Mouse (Mus musculus): ENCODE data around the gene Htra1. TPM values are rescaled to one million over a fixed set of nuclear protein-coding genes. Genes with fewer than 3 reads are reported as not detected.
A peak's percentile ranks its signal among the peaks of the same experiment; 100 is the strongest.

Gene Htra1
- total RNA-seq, 2 experiments from 2014 or later: not detected

- no peak for ATAC-seq (ENCODE audit: poor library complexity, severe bottlenecking)
Observed at GRCm38 (mm10) chr7:130934654-130935053, 1.3 kb upstream of the Htra1 start.

- no peak for ATAC-seq (ENCODE audit: poor library complexity, severe bottlenecking)
Observed at GRCm38 (mm10) chr7:130935421-130935792, 504 bp upstream of the Htra1 start.

GRCm38 (mm10) chr7:130936472-130936951 is 601 bp downstream of the Htra1 start:
- ATAC-seq (ENCODE audit: poor library complexity, severe bottlenecking): no peak

DNA sequence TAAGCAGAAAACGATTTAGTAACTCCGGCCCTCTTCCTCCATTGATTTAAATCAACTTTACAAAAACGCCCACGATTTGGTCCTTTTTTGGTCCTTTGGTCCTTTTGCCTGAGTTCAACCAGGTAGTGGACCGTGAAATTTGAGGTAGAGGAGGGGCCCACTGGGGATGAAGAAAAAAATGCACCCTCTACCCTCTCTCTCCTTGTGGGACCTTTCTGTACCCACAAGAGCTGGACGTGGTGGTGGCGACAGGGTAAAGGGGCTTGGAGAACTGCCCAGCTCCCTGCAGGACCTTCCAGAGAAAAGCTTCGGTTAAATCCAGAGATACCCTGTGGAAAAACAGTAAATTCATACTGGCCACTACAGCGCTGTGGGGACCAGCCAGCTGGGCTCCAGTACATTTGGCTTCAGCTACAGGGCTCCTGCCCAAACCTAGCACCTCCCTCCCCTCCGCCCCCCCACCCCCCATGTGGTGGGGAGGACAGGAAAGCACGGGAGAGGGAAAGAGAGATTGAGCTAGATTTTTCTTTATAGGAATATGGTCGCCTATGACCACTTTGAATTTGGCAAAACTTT is 1.4 kb downstream of the Htra1 start:
- ATAC-seq (ENCODE audit: poor library complexity, severe bottlenecking): no peak

GRCm38 (mm10) chr7:130938005-130938404 is 2.1 kb downstream of the Htra1 start:
- no peak for ATAC-seq (ENCODE audit: poor library complexity, severe bottlenecking)

DNA sequence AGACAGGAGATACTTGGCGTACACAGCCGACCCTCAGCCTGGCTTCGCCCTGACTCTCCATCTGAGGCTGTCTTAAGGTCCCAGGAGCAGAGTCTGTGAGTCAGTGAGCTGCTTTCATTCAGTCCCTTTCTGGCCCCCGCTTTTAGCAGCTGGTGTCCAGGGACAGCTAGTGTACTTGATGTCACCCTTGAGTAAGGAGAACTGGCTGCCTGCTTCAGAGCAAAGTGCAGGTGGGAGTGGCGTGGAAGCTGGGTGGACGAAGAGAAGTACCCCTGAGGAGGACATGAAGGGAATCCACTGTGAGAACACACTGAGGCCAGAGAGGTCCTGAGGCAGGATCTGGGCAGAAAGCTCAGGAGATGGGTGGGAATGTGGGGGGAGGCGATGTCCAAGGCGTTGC is 3.0 kb downstream of the Htra1 start:
- no peak for ATAC-seq (ENCODE audit: poor library complexity, severe bottlenecking)

DNA sequence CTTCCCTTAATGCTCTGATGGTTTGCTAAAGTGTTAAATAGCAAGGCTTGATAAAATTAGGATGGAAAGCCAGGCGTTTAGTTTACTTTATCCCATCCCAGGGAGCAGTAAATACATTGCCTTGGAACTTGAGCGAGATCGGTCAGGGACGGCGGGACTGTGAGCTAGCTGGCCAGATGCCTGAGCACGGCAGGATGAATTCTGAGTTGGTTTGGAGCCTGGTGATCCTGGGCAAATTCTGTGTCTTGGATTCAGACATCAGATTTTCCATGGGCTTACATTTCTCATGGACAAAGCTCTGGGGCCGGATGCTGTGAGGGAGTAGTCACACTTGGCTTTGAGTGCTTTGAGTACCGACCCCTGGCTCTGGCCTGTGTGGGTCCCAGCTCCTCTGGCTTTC is 4.8 kb downstream of the Htra1 start:
- no peak for ATAC-seq (ENCODE audit: poor library complexity, severe bottlenecking)

DNA sequence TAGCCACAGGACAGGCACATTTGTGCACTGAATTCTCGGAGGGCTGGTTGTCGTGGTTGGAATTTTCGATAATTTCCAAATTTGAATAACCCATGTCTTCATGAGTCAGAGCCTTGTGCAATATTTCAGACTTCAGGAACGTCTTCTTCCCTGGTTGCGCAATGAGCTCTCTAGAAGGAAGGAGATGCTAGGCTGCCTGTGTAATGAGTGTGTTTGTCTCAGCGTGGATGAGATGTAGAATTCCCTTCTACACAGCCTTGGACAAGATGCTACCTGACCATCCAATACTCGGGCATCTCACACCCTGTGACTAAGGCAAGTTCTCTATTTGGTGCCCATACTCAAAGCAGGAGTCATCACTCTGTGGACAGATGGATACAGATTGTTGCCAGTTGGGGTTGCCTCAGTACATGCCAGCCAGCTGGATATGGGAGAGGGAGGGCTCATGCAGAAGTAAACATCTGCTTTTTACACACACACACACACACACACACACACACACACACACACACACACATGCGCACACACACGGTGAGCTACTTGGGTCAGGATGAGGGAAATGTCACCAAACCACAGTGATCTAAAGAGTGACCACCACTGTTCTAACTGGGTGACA is 7.5 kb downstream of the Htra1 start:
- peak; percentile 87 for ATAC-seq (ENCODE audit: poor library complexity, severe bottlenecking)

DNA sequence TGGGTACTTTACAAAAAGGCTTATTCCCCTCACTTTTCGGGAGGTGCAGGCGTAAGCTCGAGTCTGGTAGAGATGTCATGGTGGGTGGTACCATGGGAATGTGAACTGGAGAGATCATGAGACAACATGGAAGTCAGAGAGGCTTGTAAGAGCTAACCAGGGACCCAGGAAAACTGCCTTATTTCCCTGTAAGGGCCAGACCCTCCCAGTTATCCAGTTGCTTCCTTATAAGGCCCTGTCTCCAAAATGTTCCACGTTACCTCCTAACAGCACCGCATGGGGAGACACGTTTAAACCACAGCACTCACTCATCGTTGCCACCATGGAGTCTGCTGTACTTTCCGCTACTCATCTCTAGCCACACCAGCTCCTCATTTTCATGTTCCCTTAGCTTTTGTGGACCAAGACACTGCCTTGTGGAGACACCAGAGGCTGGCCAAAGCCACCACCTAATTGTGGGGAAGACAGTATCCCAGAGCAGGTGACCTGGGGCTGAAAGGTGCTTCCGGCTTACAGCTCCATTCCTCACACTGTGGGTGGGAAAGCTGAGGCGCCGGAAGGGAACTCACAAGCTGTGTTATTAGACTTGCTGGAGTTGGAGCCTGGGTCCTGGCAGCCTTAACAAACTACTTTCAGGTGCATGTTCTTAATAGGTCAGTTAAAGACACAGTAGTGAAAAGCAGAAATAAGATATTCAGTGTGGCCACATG is 9.0 kb downstream of the Htra1 start:
- ATAC-seq (ENCODE audit: poor library complexity, severe bottlenecking): no peak

GRCm38 (mm10) chr7:130945730-130946129 is 9.8 kb downstream of the Htra1 start:
- no peak for ATAC-seq (ENCODE audit: poor library complexity, severe bottlenecking)

- ATAC-seq (ENCODE audit: poor library complexity, severe bottlenecking): no peak
Observed at GRCm38 (mm10) chr7:130946303-130946702, 10.4 kb downstream of the Htra1 start.

DNA sequence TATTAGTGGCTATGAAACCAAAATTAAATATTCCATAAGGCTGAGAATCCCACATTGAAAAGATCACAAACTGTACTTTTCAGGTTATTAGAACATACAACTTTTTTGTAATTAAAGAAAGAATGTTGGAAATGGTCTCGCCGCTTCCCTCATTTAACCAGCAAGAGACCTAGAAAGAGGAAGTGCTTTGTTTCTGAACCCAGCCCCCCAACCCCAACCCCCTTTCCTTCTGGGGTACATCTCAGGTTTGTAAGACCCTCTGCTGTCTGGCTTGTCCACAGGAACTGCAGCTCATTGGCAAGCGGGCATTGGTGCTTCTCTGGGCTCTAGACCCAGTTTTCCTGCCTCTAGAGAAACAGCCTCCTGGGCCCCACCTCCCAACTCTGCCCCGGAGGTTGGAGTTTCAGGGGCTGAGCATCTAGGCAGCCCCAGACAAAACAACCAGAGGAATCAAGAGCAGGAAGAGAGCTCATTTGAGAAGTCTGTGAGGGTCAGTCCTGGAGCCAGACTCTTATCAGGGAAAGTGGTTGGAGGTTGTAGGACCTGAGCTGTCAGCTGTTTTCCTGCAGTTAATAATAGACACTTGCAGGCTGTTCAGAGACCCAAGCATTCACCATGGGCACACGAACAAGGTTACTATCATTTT is 12.8 kb downstream of the Htra1 start:
- ATAC-seq (ENCODE audit: poor library complexity, severe bottlenecking): no peak

DNA sequence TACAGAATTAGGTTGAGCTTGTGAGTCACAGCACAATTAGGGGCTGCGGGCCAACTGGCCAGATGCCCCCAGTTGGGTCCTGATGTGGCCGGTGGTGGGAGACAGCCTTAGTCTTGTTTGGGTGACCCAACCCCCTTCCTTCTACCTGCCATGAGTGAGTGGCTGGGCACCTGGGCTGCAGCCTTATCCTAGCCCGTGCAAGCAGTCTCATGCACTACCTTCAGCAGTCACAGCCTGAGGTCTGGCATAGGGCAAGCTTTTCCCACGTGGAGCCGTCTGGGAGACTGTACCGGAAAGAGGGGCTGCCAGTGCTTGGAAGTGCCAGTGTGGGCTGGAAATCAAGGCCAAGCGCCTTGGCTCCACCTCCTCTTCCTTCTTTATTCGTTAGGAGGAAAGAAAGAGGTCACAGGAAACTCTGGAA is 13.4 kb downstream of the Htra1 start:
- ATAC-seq (ENCODE audit: poor library complexity, severe bottlenecking): no peak

GRCm38 (mm10) chr7:130950482-130950881 is 14.6 kb downstream of the Htra1 start:
- no peak for ATAC-seq (ENCODE audit: poor library complexity, severe bottlenecking)

DNA sequence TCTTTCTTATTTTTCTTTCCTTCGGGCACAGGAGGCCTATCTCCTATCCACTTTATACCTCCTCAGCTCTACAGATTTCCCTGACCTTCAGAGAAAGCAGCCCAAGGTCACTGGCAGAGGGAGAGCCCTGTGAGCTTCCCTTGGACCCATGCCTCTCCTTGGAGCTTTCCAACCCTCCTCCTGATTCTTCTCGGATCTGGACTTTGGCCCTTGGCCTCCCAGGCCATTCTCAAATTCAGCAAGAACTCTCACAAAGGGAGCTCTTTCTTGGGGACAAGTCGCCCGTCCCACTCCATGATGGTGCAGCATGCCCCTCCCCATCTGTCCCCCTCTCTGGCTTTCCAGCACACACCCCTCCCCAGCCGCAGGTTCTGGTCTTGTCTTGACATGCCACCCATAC is 15.1 kb downstream of the Htra1 start:
- no peak for ATAC-seq (ENCODE audit: poor library complexity, severe bottlenecking)

GRCm38 (mm10) chr7:130953376-130953775 is 17.5 kb downstream of the Htra1 start:
- ATAC-seq (ENCODE audit: poor library complexity, severe bottlenecking): no peak

- no peak for ATAC-seq (ENCODE audit: poor library complexity, severe bottlenecking)
Observed at GRCm38 (mm10) chr7:130954177-130954601, 18.3 kb downstream of the Htra1 start.

DNA sequence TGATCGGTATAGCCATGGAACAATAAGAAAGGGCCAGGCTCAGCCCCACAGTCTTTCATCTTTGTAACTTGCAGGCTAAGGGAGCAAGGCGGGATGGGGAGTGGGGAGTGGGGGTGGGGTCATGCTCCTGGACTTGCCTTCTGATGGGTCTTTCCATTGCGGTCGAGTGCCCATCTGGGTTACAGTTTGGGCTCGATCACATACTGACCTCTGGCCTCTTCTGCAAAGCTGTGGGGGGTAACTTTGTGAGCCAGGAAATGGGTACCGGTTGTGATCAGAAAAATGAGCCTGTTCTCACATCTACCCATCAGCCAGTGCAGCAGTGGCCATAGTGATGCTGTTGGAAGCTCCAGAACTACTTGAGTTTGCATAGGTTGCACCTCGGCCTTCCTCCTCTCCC is 22.6 kb downstream of the Htra1 start:
- ATAC-seq (ENCODE audit: poor library complexity, severe bottlenecking): no peak

DNA sequence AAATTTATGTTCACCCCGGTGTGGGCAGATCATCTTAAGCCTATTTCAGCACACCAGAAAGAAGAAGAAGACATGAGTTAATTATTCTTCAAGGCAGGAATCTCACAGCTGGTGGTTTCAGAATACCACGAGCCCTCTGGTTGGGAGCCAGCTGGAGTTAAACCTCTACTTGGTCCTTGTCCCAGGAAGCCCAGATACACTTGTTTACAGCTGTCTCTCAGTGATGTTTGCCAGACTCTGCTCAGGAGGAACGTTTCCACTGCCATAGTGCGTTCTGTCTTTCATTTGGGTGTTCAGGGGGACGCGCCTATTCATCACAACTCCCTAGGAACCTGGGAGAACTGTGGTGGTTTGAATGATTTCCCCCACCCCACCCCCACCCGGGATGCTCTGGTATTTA is 24.0 kb downstream of the Htra1 start:
- ATAC-seq (ENCODE audit: poor library complexity, severe bottlenecking): no peak

- no peak for ATAC-seq (ENCODE audit: poor library complexity, severe bottlenecking)
Observed at GRCm38 (mm10) chr7:130961429-130961828, 25.5 kb downstream of the Htra1 start.

DNA sequence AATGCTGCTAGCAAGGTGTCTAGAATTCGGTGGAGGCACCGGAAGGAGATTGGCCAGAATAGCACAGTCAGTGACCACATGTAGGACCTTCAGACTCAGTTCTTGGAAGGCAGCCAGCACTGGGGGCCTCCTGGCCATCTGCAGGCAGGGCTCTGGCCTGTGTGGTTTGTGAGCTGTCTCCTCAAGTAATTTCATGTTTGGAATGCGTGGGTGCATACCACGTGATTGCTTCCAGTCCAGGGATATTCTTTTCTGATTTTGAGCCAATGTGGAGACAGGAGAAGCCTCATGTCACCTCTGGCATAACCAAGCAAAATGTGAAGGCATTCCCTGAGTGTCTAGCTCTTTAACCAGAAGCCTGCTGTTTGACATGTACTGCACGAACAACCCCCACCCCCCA is 28.8 kb downstream of the Htra1 start:
- no peak for ATAC-seq (ENCODE audit: poor library complexity, severe bottlenecking)

GRCm38 (mm10) chr7:130965396-130965795 is 29.5 kb downstream of the Htra1 start:
- no peak for ATAC-seq (ENCODE audit: poor library complexity, severe bottlenecking)
